Mouse (Mus musculus) spleen, postnatal 0 days (tissue): ENCODE measurements around the gene Olfr731. TPM values are rescaled to one million over a fixed set of nuclear protein-coding genes. Genes with fewer than 3 reads are reported as not detected.

ENCODE experiments used
- polyA plus RNA-seq: library from polyadenylated mRNA; unstranded; fragments of >200 nt; fragmentation: Nextera tagmentation; extraction: Ambion mirVana; gene quantifications from 2 replicates; pipeline ENCODE4 v1.2.1, GENCODE M21; 2015

Gene Olfr731
- polyA plus RNA-seq, result not detected in 2 replicates

GRCm38 (mm10) chr14:50241766-50242165 is at the start of gene Olfr731:
TSS of gene Olfr731 (minus strand) at chr14:50241866.

GRCm38 (mm10) chr14:50284106-50284505 is 42.4 kb upstream of the Olfr731 start, which contains the start of gene Olfr732:
TSS of gene Olfr732 (minus strand) at chr14:50284206.

GRCm38 (mm10) chr14:50188098-50188497 is 53.6 kb downstream of the Olfr731 start, which contains the start of gene Olfr730:
TSS of gene Olfr730 (minus strand) at chr14:50188198.

Other genes starting within 250 kb of the Olfr731 start
- gene Olfr725, start 201.5 kb downstream of the Olfr731 start, polyA plus RNA-seq, result not detected in 2 replicates
- not detected in 2 replicates for gene Olfr726, start 150.9 kb downstream of the Olfr731 start, polyA plus RNA-seq
- not detected in 2 replicates for gene Olfr727, start 118.7 kb downstream of the Olfr731 start, polyA plus RNA-seq
- not detected in 2 replicates for gene Olfr728, start 99.2 kb downstream of the Olfr731 start, polyA plus RNA-seq
- gene Olfr729, start 89.0 kb downstream of the Olfr731 start, polyA plus RNA-seq, result not detected in 2 replicates
- gene Olfr730, start 53.7 kb downstream of the Olfr731 start, polyA plus RNA-seq, result not detected in 2 replicates
- not detected in 2 replicates for gene Olfr732, start 42.3 kb upstream of the Olfr731 start, polyA plus RNA-seq
- not detected in 2 replicates for gene Olfr733, start 59.7 kb upstream of the Olfr731 start, polyA plus RNA-seq
- not detected in 2 replicates for gene Olfr734, start 84.9 kb upstream of the Olfr731 start, polyA plus RNA-seq
- gene Olfr735, start 107.0 kb upstream of the Olfr731 start, polyA plus RNA-seq, result not detected in 2 replicates
- 0.20 and 0.44 TPM in 2 replicates for gene Tlr11, start 116.0 kb upstream of the Olfr731 start, polyA plus RNA-seq
- not detected in 2 replicates for gene Olfr736, start 139.3 kb upstream of the Olfr731 start, polyA plus RNA-seq
- gene Olfr738, start 165.7 kb upstream of the Olfr731 start, polyA plus RNA-seq, result not detected in 2 replicates
- not detected in 2 replicates for gene Olfr739, start 176.8 kb upstream of the Olfr731 start, polyA plus RNA-seq
- gene Olfr740, start 203.7 kb upstream of the Olfr731 start, polyA plus RNA-seq, result not detected in 2 replicates
- gene Olfr741, start 230.9 kb upstream of the Olfr731 start, polyA plus RNA-seq, result not detected in 2 replicates